Mouse (Mus musculus): ENCODE data around the gene Icam4.

GRCm38 (mm10) chr9:21045235-21045634 is 16.1 kb downstream of the Icam4 start:
- TF ChIP-seq POLR2A (IDR thresholded peaks at IDR 0.05; ENCODE audit: control insufficient read depth, low read depth, low read length) = no peak
- TF ChIP-seq CTCF (IDR thresholded peaks at IDR 0.05; ENCODE audit: control insufficient read depth, insufficient read depth, insufficient replicate concordance, low read depth, low read length) = no peak

Measured in testis, adult 2 months (tissue).